Mouse (Mus musculus) heart, embryonic 15.5 days (tissue): ENCODE data around the gene Uvrag. TPM values are rescaled to one million over a fixed set of nuclear protein-coding genes. Genes with fewer than 3 reads are reported as not detected.

Experiments
- ATAC-seq: fragments of 200-750 bp; cut with Nextera tagmentation; replicated peaks from 2 replicates; pipeline ENCODE4 v1.8.0; 2017; ENCODE audit warnings: low read depth, moderate TSS enrichment; ENCODE audit not compliant: insufficient number of reproducible peaks, insufficient read depth, low FRiP score
- H3K27ac ChIP-seq: fragments of 300-500 bp; sonication (generic); 2 replicates; pipeline ENCODE4 v1.5.1; 2015; ENCODE audit warnings: mild to moderate bottlenecking, inconsistent platforms
- H3K27me3 ChIP-seq: fragments of 300-500 bp; sonication (generic); 2 replicates; pipeline ENCODE4 v1.6.1; 2015; ENCODE audit warnings: inconsistent platforms
- H3K36me3 ChIP-seq: fragments of 300-500 bp; sonication (generic); 2 replicates; pipeline ENCODE4 v1.6.1; 2015; ENCODE audit warnings: mild to moderate bottlenecking, inconsistent platforms
- H3K4me1 ChIP-seq: fragments of 300-500 bp; sonication (generic); replicated peaks from 2 replicates; pipeline ENCODE4 v1.6.1; 2015; ENCODE audit warnings: inconsistent platforms
- H3K4me2 ChIP-seq: fragments of 300-500 bp; sonication (generic); 2 replicates; pipeline ENCODE4 v1.6.1; 2015; ENCODE audit warnings: inconsistent platforms, mild to moderate bottlenecking, moderate library complexity
- H3K4me3 ChIP-seq: fragments of 300-500 bp; sonication (generic); 2 replicates; pipeline ENCODE4 v1.5.1; 2015; ENCODE audit warnings: mild to moderate bottlenecking, inconsistent platforms
- H3K9ac ChIP-seq: fragments of 300-500 bp; sonication (generic); 2 replicates; pipeline ENCODE4 v1.6.1; 2015; ENCODE audit warnings: mild to moderate bottlenecking, inconsistent platforms
- H3K9me3 ChIP-seq: fragments of 300-500 bp; sonication (generic); replicated peaks from 2 replicates; pipeline ENCODE4 v1.6.1; 2016; ENCODE audit warnings: inconsistent platforms
- WGBS: fragments of 180-500 bp; shearing (Covaris S2); methylation state at CpG from one replicate; pipeline ENCODE4 v1.1.7; 2015; ENCODE audit warnings: mixed read lengths; 5-methylcytosine and 5-hydroxymethylcytosine counted together
- polyA plus RNA-seq: library from polyadenylated mRNA; unstranded; fragments of >200 nt; fragmentation: Nextera tagmentation; extraction: Ambion mirVana; gene quantifications from 2 replicates; pipeline ENCODE4 v1.2.1, GENCODE M21; 2015

The Uvrag gene
- polyA plus RNA-seq, 1 experiment from 2014 or later: 16.0 TPM

GRCm38 (mm10) chr7:99052471-99053241 is 88.3 kb downstream of the Uvrag start:
- Histone ChIP-seq H3K4me2 (no peak overlapping the region), H3K4me1 (peaks cover 16% of the 10 kb centered on the region), H3K4me3 (no peak overlapping the region), H3K9ac (no peak overlapping the region), H3K27me3 (no peaks in the 10 kb centered on the region), H3K9me3 (no peaks in the 10 kb centered on the region; the same call in 1 of the 2 replicates), H3K36me3 (peaks cover 3% of the 10 kb centered on the region; the same call in 1 of the 2 replicates), H3K27ac (no peak overlapping the region)
- 85% methylated on average over 6 of the region's 6 CpGs for WGBS
- no peak for ATAC-seq

GRCm38 (mm10) chr7:99050882-99051281 is 90.1 kb downstream of the Uvrag start:
- H3K4me2 ChIP-seq: no peak overlapping the region
- ATAC-seq: no peak
- 0 out of 2 replicates have a peak overlapping the region, but pooled peaks have one; percentile 35 for H3K27ac ChIP-seq
- H3K9ac ChIP-seq: no peak overlapping the region
- H3K27me3 ChIP-seq: no peaks in the 10 kb centered on the region
- 70% methylated on average over 1 of the region's 1 CpGs for WGBS
- H3K4me1 ChIP-seq: peaks cover 19% of the 10 kb centered on the region
- H3K9me3 ChIP-seq: no peaks in the 10 kb centered on the region; the same call in 1 of the 2 replicates
- H3K36me3 ChIP-seq: peaks cover 3% of the 10 kb centered on the region; the same call in 1 of the 2 replicates
- H3K4me3 ChIP-seq: no peak overlapping the region

GRCm38 (mm10) chr7:99049897-99050296 is 91.0 kb downstream of the Uvrag start:
- Histone ChIP-seq H3K27me3 (no peaks in the 10 kb centered on the region), H3K4me1 (peaks cover 28% of the 10 kb centered on the region), H3K9me3 (no peaks in the 10 kb centered on the region), H3K4me3 (no peak overlapping the region), H3K36me3 (peaks cover 3% of the 10 kb centered on the region; the same call in 1 of the 2 replicates), H3K4me2 (no peak overlapping the region), H3K27ac (no peak overlapping the region), H3K9ac (no peak overlapping the region)
- WGBS: 81% methylated on average over 3 of the region's 3 CpGs
- ATAC-seq: no peak

GRCm38 (mm10) chr7:99046545-99047206 is 94.3 kb downstream of the Uvrag start:
- ATAC-seq: no peak
- H3K27ac ChIP-seq: no peak overlapping the region
- H3K9ac ChIP-seq: no peak overlapping the region
- H3K9me3 ChIP-seq: no peaks in the 10 kb centered on the region
- peaks cover 37% of the 10 kb centered on the region for H3K4me1 ChIP-seq
- H3K27me3 ChIP-seq: no peaks in the 10 kb centered on the region
- no peak overlapping the region for H3K4me2 ChIP-seq
- 75% methylated on average over 11 of the region's 11 CpGs for WGBS
- peaks cover 3% of the 10 kb centered on the region; the same call in 1 of the 2 replicates for H3K36me3 ChIP-seq
- H3K4me3 ChIP-seq: no peak overlapping the region

GRCm38 (mm10) chr7:99045525-99045924 is 95.4 kb downstream of the Uvrag start:
- Histone ChIP-seq H3K4me2 (no peak overlapping the region), H3K27ac (no peak overlapping the region), H3K4me1 (peaks cover 28% of the 10 kb centered on the region), H3K27me3 (no peaks in the 10 kb centered on the region), H3K4me3 (no peak overlapping the region), H3K9me3 (no peaks in the 10 kb centered on the region), H3K9ac (no peak overlapping the region), H3K36me3 (peaks cover 3% of the 10 kb centered on the region; the same call in 1 of the 2 replicates)
- ATAC-seq: no peak
- 56% methylated on average over 6 of the region's 6 CpGs for WGBS

- no peak overlapping the region for H3K4me3 ChIP-seq
- no peak overlapping the region for H3K9ac ChIP-seq
- H3K4me2 ChIP-seq: peak overlapping the region; percentile 18
- peaks cover under 1% of the 10 kb centered on the region; the same call in 1 of the 2 replicates for H3K36me3 ChIP-seq
- 27% methylated on average over 7 of the region's 7 CpGs for WGBS
- peak overlapping the region; percentile 24; the same call in 1 of the 2 replicates for H3K27ac ChIP-seq
- H3K4me1 ChIP-seq: peaks cover 26% of the 10 kb centered on the region
- no peak for ATAC-seq
- no peaks in the 10 kb centered on the region for H3K9me3 ChIP-seq
- no peaks in the 10 kb centered on the region for H3K27me3 ChIP-seq
These were observed 97.0 kb downstream of the Uvrag start for GRCm38 (mm10) chr7:99043923-99044322.

GRCm38 (mm10) chr7:99043322-99043721 is 97.6 kb downstream of the Uvrag start:
- ATAC-seq: no peak
- peaks cover 26% of the 10 kb centered on the region for H3K4me1 ChIP-seq
- 84% methylated on average over 3 of the region's 3 CpGs for WGBS
- H3K9ac ChIP-seq: no peak overlapping the region
- no peaks in the 10 kb centered on the region for H3K9me3 ChIP-seq
- no peak overlapping the region for H3K4me2 ChIP-seq
- no peaks in the 10 kb centered on the region for H3K27me3 ChIP-seq
- no peak overlapping the region for H3K27ac ChIP-seq
- no peak overlapping the region for H3K4me3 ChIP-seq
- H3K36me3 ChIP-seq: no peaks in the 10 kb centered on the region

GRCm38 (mm10) chr7:99041818-99042217 is 99.1 kb downstream of the Uvrag start:
- WGBS: 78% methylated on average over 9 of the region's 9 CpGs
- no peak overlapping the region for H3K27ac ChIP-seq
- no peak overlapping the region for H3K9ac ChIP-seq
- no peaks in the 10 kb centered on the region for H3K9me3 ChIP-seq
- no peaks in the 10 kb centered on the region for H3K36me3 ChIP-seq
- H3K4me3 ChIP-seq: no peak overlapping the region
- peaks cover 26% of the 10 kb centered on the region for H3K4me1 ChIP-seq
- ATAC-seq: no peak
- H3K27me3 ChIP-seq: no peaks in the 10 kb centered on the region
- no peak overlapping the region for H3K4me2 ChIP-seq

GRCm38 (mm10) chr7:99039912-99040311 is 101.0 kb downstream of the Uvrag start:
- no peak overlapping the region for H3K4me2 ChIP-seq
- no peaks in the 10 kb centered on the region for H3K9me3 ChIP-seq
- H3K9ac ChIP-seq: no peak overlapping the region
- no peak overlapping the region for H3K27ac ChIP-seq
- no peak for ATAC-seq
- peaks cover 14% of the 10 kb centered on the region for H3K4me1 ChIP-seq
- 88% methylated on average over 8 of the region's 8 CpGs for WGBS
- no peaks in the 10 kb centered on the region for H3K36me3 ChIP-seq
- H3K27me3 ChIP-seq: no peaks in the 10 kb centered on the region
- H3K4me3 ChIP-seq: no peak overlapping the region

GRCm38 (mm10) chr7:99036284-99036683 is 104.7 kb downstream of the Uvrag start:
- H3K4me1 ChIP-seq: 0 out of 2 replicates have a peak, but pooled peaks cover 4% of the 10 kb centered on the region
- no peaks in the 10 kb centered on the region for H3K36me3 ChIP-seq
- no peaks in the 10 kb centered on the region for H3K27me3 ChIP-seq
- WGBS: 77% methylated on average over 8 of the region's 8 CpGs
- H3K9ac ChIP-seq: no peak overlapping the region
- no peak overlapping the region for H3K27ac ChIP-seq
- H3K4me2 ChIP-seq: no peak overlapping the region
- no peak for ATAC-seq
- H3K9me3 ChIP-seq: no peaks in the 10 kb centered on the region
- H3K4me3 ChIP-seq: no peak overlapping the region

GRCm38 (mm10) chr7:99034909-99035308 is 106.0 kb downstream of the Uvrag start:
- Histone ChIP-seq H3K4me2 (no peak overlapping the region), H3K36me3 (no peaks in the 10 kb centered on the region), H3K9me3 (no peaks in the 10 kb centered on the region), H3K4me3 (no peak overlapping the region), H3K27me3 (no peaks in the 10 kb centered on the region), H3K4me1 (0 out of 2 replicates have a peak, but pooled peaks cover 4% of the 10 kb centered on the region), H3K27ac (no peak overlapping the region), H3K9ac (no peak overlapping the region)
- 85% methylated on average over 2 of the region's 2 CpGs for WGBS
- no peak for ATAC-seq
